Mouse (Mus musculus): Measurements from ENCODE around the gene Klhdc8b.

GRCm38 (mm10) chr9:108461675-108462074 lies 294 bp upstream of the Klhdc8b start:
- TF ChIP-seq EP300 (IDR thresholded peaks at IDR 0.05; ENCODE audit: insufficient read depth, low read depth, low read length), result no peak
- TF ChIP-seq CTCF (IDR thresholded peaks at IDR 0.05; ENCODE audit: low read depth, low read length), result no peak
